Mouse (Mus musculus): ENCODE measurements around the gene Cirbp. TPM values are rescaled to one million over a fixed set of nuclear protein-coding genes. Genes with fewer than 3 reads are reported as not detected.

Gene Cirbp
- total RNA-seq (2015) (16.1 and 18.4 TPM in 2 replicates), total RNA-seq (2017) (35.4 and 60.4 TPM in 2 replicates)

DNA sequence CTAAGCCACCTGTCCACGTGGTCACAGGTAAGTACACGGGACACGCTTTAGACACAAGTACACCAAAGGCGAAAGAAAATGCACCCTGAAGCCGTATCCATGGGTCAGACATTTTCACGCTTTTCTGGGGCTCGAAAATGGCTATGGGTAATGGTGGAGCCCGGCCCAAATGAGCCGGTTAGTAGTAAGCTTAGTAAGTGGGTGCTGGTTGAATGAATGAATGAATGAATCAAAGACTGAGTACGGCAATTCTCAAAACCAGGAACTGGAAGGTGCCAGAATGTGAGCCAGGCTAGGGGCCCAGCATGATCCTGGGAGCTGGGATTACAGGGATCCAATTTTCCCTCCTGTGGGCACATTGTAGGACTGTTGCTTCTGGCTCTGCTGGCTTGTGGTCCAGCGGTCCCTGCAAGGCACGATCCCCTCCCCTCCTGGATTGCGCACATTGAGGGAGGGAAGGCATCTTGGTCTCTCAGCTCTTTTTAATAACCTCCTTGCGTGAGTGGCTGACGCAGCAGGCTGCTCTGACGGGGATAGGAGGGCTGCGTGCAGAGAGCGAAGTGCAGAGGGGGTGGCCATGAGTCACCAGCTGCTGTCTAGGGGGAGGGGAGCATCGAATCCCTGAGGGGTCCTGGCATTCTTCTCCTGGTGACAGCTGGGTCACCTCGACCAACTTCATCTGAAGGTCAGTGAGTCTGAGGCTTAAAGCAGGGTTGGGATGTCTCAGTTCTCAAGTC lies at the start of gene Cirbp:
Gene Cirbp, plus strand, starts transcription at position 594 of the 737 bp plus-strand sequence.
- no peak for ATAC-seq (replicated peaks; ENCODE audit: poor library complexity)

DNA sequence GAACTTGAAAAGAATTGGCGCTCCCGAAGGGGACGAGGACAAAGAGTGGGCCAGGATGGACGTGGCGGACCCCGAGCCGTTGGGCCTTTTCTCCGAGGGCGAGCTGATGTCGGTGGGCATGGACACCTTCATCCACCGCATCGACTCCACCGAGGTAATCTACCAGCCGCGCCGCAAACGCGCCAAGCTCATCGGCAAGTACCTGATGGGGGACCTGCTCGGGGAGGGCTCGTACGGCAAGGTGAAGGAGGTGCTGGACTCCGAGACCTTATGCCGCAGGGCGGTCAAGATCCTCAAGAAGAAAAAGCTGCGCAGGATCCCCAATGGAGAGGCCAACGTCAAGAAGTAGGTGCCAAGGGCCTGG lies 49.2 kb upstream of the Cirbp start:
- no peak for ATAC-seq (replicated peaks; ENCODE audit: poor library complexity)

DNA sequence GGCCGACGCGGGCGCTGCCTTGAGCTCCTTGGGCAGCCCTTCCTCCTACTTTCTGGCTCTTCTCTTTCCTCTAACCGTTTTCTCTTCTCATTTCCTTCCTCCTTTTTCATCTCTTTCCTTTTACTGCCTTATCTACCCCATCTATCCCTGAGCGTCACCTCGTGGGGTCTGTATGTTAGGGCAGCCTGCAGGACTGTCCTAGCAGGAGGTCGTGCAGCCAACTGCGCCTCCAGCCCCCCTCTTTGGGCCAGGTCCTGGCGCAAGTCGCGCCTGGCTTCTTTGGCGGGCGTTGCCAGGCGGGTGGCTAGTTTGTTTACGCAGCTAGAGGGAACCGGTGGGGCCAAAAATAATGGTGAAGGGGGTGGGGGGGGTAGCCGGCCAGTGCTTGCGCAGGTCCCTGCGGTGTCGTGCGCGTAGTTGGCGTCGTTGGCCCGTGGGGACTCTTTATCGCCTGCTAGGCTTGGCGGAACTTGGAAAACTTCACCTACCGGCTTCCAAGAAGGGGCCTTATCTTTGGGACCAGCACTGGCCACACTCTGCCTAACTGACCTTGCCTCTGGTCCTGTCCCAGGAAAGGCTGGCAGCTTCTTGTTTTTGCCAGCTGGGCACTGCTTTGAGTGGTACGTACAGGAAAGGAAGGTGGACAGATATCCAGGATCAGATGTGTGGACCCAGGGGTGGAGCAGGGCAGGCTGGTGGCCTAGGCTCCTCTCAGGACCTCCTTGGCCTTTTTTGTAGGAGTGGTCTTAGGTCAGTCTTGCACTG lies 48.7 kb upstream of the Cirbp start:
- ATAC-seq (replicated peaks; ENCODE audit: poor library complexity) = peak; percentile 15

DNA sequence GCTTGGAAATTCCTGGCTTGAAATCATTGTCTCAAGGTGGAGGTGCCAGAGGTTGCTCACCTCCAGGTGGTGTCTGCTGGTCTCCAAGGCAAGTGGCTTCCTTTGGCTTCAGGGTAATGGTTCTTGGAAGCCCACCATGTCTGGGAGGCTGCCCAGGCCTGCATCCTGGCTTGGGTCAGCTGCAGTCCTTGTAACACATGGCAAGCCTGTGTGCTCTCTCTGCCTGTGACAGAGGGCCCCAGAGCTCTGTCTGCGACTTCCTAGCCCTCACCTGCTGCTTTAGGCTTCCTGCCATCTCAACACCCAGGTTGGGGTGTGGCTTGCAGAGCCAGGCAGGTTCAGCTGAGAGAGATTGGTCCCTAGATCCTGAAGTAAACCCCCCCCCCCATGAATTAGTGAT lies 48.0 kb upstream of the Cirbp start:
- no peak for ATAC-seq (replicated peaks; ENCODE audit: poor library complexity)

DNA sequence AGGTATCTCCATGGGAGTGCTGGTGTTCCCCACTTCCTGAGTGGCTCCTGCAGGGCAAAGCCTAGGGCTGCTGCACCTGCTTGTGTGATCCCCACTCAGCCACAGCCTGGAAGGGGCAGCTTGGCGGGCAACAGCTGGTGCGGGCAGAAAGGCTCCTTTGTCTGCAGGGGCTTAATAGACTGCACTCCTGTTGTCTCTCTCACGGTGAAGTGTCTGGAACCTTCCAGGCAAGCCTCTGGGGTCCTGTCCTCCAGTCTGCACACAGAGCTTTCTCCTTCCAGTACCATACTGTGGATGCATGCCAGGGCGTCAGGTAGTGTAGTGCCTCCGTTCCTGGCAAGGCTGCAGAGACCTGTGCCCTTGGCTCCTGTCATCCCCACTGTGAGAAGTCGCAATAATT lies 47.2 kb upstream of the Cirbp start:
- ATAC-seq (replicated peaks; ENCODE audit: poor library complexity) = no peak

DNA sequence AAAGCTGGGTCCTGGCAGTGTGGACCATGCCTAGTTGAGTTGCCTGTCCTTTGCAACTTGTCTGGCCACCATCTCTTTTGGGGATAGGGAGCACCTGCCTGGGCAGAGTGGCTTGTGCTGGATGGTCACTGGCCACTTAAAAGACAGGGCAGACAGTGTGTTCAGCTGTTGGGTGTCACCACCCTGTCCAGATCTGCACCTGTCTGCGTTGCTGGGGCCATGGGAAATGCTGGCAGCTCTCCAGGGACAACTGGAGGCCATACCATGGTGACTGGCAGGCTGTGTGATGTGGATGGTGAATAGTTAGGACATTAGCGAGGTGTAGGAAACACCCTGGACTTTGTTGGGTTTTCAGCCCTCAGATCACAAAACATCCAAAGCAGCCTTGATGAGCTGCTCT lies 45.6 kb upstream of the Cirbp start:
- ATAC-seq (replicated peaks; ENCODE audit: poor library complexity) = no peak

DNA sequence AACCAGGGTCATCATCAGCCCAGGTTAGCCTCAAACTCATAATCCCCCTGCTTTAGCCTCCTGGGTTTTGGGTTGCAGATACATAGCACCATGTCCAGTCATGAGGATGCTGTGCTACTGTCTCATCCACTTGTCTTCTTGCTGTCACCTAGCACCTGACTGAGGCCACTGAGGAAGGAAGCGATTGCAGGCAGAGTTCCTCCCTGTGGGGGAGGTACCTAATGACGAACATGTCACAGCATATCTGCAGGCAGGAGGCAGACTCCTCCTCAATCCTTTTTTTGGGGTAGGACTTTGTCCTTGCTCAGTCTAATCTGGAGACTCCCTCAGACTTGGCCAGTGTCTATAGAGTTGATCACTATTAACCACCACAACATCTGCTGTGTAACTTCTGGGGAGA lies 44.1 kb upstream of the Cirbp start:
- ATAC-seq (replicated peaks; ENCODE audit: poor library complexity) = peak; percentile 12; the same call in 1 of the 2 replicates

DNA sequence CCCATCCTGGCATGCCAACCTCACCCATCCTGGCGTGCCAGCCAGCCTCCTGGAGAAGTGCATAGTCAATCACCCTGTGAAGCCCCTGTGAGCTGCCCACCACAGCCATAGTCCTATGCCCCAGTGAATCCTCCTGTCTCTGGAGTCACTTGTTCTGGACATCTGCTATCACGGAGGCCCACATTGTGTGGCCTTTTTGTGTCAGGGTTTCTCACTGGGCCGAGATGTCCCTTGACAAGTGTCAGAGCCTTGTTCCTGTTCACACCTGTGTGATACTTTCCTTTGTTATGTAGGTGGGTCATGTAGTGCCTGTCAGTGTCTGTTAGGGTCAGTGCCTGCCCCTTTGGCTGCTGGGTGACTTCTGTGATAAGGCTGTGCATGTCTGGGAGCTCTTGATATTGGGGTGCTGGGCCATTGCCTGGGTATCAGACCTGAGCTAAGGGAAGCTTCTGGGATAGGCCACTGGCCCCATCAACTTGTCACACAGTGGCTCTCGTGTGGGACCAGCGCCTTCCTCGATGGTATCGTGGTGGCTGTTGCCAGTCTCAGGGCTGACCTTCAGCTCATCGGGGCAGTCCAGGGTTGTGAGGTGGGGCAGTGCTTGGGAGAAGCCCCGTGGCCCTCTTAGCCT lies 41.7 kb upstream of the Cirbp start:
- peak; percentile 85 for ATAC-seq (replicated peaks; ENCODE audit: poor library complexity)

DNA sequence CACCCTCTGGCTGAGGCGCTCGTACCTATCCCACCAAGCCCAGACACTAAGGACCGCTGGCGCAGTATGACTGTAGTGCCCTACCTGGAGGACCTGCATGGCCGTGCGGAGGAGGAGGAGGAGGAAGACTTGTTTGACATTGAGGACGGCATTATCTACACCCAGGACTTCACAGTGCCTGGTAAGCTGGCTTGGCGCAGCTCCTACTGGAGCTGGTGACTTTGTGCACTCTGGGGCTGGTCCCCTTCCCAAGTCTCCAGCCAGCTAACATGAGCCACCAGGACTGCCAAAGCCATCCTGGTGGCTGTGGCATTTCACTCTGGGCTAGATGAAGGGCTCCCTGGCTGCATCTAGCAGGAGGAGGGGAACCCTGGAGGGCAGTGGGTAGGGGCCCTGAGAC lies 37.9 kb upstream of the Cirbp start:
- no peak for ATAC-seq (replicated peaks; ENCODE audit: poor library complexity)

DNA sequence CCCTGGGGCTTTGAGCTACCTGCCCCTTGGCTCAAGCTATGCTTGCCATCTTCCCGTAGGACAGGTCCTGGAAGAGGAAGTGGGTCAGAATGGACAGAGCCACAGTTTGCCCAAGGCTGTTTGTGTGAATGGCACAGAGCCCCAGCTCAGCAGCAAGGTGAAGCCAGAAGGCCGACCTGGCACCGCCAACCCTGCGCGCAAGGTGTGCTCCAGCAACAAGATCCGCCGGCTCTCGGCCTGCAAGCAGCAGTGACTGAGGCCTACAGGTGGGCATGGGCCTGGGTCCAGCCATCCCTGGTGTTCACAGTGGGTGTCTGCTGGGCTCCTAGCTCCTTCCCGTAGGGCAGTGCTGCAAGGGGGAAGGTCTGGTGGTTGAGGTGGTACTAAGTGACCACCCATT lies 35.9 kb upstream of the Cirbp start:
- ATAC-seq (replicated peaks; ENCODE audit: poor library complexity) = no peak

DNA sequence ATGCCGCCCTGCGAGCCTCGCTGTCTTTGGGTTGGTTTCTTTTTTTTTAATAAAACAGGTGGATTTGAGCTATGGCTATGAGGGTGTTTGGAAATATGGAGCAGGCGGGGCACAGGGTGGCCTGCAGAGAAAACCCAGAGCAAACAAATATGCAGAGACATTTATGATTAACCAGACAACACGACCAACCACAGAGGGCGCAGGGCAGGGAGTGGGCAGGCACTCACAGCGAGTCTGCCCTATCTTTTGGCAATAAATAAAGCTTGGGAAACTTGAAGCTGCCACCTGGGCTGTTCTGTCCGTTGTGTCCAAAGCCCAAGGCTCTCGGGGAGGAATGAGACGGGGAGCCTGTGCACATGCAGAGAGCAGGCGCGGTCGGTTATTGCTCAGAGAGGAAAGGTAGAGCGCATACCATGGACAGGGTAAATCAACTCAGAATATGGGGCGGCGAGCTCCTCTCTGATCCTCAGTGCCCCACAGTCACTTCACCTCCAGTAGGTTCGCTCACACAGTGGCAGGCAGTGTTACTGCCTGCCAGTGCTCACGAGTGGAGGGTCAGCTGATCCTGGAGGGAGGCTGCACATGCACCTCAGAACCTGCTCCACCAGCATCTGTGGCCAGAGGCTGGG lies 35.3 kb upstream of the Cirbp start:
- ATAC-seq (replicated peaks; ENCODE audit: poor library complexity) = no peak

DNA sequence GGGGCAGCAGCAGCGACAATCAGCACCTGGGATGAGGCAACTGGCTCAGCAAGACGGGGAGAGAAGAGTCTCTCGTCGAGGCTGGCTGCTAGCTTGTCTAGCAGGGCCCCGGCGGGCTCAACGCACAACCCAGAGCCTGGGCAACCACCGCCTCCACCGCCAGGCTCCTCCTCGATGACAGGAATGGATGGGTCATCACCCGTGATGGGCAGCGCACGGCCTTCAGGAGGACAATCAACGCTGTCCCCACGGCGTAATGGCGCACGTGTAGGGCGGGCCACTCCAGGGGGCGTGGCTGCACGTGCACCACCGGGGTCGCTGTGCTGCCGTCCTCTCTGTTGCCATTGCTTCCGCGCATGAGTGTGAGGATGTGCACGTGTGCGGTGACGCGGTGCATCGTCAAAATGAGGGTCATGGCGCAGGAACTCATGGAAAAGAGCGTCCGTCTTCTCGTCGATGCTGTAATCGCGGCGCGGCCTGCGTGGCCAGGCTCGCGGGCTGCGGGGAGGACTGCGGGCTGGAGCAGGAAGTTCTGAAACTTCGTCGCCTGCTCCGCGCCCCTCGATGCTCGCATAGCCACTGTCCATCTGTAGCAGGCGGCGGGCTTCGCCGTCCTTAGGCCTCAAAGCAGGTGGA lies 34.4 kb upstream of the Cirbp start:
- peak; percentile 40 for ATAC-seq (replicated peaks; ENCODE audit: poor library complexity)

DNA sequence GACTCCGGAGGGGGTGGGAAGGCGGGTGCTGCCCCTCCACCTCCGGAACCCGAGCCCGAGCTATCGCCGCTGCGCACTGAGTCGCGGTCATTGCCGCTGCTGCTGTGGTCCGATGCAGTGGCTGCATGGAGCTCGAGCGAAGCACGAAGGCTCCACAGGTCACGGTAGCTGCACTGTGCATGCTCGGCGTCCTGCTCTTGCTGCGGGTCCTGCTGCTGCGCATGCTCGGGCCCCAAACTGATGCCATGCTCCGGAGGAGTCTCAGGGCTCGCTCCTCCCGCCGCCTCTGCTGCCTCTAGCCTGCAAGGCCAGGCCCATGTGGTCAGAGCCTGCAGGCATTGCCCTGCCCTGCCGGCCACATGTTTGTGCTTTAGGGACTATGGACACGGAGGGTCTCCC lies 33.8 kb upstream of the Cirbp start:
- no peak for ATAC-seq (replicated peaks; ENCODE audit: poor library complexity)

DNA sequence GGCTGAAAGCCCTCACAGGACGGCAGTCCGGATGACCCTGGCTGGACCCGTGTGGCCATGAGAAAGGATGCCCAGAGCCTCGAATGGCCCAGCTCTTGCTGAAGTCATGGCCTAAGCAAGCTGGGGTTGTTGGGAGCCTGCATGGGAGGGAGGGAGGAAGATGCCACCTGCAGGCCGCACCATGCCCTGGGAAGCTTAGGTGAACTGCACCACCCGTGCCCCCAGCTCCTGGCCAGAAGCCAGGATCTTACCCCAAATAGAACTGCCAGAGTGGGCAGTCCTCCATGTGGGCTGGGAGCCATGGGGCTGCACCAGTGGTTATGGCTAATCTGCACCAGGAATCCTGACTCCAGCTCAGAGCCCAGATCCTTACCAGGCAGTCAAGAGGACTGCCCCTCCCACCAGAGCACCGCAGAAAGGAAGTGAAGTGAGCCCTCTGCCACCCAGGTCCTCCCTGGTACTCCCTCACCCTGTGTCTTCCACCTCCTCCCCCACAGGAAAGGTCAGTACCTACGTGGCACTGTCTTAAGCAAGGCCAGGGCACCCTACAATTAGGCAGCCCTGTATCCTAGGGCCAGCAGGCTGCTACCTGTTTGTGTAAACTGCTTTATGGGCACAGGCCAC lies 32.4 kb upstream of the Cirbp start:
- ATAC-seq (replicated peaks; ENCODE audit: poor library complexity) = peak; percentile 33

DNA sequence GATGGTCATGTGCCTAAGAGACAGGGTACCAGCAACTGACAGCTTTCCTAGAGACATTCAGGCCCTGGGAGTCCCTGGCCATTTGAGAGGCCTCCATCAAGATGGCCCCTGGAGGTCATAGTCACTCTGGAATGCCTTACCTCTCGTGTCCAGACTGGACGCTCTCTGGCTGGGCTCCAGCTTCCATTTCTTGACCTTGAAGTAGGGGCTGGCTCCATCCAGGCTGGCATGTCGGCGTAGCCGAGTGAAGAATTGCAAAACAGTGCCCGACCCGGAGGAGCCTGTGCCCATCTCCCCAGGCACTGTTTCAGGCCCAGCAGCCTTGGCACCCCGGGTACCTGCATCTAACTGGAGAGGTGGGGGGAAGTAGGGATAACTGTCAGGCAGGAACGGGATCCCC lies 31.4 kb upstream of the Cirbp start:
- ATAC-seq (replicated peaks; ENCODE audit: poor library complexity) = no peak

DNA sequence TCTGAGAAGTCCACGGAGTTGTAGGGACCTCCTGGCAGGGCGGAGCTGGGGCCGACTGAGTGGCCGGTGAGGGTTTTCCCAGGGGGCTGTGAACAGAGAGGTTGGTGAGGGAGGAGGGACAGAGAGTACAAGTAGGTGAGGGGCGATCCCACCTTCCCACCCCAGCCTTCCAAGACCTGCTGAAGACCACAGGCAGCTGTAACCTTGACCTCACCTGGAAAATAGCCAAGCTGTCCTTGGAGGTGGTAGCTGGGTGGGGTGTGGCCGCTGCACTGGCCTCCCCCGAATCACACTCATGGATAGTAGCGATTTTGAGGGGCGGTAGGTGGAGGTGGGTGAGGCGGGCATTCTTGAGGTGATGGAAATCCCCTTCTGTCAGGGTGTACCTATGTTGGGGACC lies 30.6 kb upstream of the Cirbp start:
- no peak for ATAC-seq (replicated peaks; ENCODE audit: poor library complexity)

DNA sequence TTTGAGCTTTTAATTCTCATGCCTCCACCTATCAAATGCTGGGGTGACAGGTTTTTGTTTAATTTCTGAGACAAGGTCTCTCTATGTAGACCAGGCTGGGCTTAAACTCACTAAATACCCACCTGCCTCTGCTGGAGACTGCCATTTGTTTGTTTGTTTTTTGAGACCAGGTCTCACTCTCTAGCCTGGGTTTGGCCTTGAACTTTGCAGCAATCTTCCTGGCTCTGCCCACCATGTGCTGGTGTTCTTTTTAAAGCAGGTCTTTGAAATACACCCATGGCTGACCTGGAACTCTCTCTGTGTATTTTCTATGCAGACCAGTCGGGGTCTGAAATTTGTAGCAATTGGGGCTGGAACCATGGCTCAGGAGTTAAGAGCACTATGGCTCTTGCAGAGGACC lies 30.1 kb upstream of the Cirbp start:
- ATAC-seq (replicated peaks; ENCODE audit: poor library complexity) = no peak

DNA sequence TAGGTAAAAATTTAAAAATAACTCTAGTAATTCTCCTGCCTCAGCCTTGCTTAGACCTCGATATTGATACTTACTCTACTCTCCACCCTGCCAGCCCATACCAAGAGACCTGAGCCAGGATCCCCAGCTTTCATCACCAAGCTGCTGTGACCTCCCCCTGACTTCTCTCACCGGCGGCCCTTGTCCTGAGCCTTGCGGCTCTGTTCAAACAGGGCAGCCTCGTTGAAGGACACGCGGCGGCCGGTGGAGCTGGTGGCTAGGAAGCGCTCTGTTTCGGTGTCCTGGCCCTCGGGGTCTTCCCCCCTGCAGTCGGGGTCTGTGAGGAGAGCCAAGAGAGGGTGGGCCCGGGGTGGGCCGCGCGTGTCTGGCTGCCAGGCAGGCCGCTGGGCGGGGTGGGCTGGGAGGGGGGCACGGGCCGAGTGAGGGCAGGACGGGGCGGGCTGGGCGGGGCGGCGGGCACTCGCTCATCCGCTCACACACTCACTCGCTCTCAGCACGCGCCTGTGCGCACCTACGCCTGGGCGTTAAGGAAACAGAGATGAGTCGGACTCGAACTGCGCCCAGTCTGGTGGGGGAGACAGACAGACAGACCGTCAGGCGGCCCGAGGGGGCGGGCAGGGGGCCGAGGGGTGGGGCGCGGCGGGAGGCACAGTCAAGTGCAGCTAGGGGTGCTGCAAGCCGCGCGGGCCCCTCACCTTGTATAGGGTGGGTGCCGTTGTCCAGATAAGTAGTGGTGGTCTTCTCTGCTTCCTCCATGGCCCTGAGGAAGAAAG lies 29.4 kb upstream of the Cirbp start:
- no peak for ATAC-seq (replicated peaks; ENCODE audit: poor library complexity)

DNA sequence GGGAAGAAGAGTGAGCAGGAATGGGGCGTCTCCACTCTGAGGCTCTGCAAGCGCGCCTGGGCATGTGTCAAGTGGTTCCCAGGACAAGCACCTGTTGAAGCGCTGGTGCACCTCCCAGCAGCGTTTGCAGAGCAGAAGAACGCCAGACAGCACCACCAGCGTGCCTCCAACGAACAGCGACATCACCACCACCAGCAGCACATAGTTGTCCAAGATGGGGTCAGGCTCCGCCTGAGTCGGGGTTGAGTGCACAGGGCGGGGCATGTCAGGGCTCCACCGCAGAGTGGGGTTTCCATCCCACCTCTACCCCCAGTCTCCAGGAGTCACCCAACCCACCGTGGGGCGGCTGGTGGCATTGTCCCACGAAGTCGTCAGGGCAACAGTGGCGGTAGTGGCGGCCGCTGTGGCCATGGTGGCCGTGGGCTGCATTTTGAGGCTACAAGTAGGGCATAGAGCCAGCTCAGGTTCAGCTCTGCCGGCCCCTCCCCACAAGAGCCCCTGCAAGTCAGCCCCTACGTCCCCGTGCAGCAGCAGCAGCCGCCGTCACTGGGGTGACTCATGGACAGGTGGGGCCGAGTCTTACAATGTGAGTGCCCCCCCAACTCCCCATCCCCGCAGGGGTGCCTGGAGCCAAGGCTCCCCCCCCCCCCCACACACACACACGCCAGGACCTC lies 28.7 kb upstream of the Cirbp start:
- no peak for ATAC-seq (replicated peaks; ENCODE audit: poor library complexity)
